28 mouse cellular contexts compared by ENCODE assay signal in the genomic region with DNA sequence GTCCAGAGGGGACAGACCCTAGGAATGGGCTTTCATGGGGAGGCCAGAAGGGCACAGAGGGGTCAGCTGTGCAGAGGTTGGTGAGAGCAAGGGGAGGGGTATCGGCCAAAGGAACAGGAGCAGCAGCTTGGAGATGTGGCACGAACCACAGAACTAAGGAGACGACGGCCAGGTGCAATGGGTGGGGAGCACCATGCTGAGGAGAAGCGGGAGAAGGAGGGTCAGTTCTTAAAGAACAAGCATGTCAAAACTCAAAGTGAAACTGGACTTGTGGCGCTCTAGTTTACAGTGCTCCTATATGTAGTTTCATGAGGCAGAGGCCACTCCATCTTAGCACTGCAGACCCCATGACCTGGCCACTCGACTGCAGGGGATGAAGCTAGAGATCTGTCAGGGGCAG. TPM values are rescaled to one million over a fixed set of nuclear protein-coding genes. Genes with fewer than 3 reads are reported as not detected.
DNase-seq lines count a peak whose midpoint lies in the region; TF ChIP-seq lines count a peak whose summit lies in the region.
"Had no signal": no experiment of that assay in that cellular context is flagged by ENCODE, and none has a peak within 500 bp of the region (broad histone marks: within the 10 kb centered on the region; RNA-seq: fewer than 3 reads in every experiment).

No protein-coding gene starts in this region.

- WGBS in spleen, adult 2 months, result 67% methylated on average over 7 of the region's 7 CpGs
- 84% methylated on average over 7 of the region's 7 CpGs for WGBS in limb, embryonic 10.5 days
- 80% methylated on average over 7 of the region's 7 CpGs for WGBS in small intestine, adult 2 months

- H3K27me3 ChIP-seq in spleen, adult 2 months (ENCODE audit: control insufficient read depth, insufficient read depth, low read length), result no peaks in the 10 kb centered on the region
- no peaks in the 10 kb centered on the region for H3K27me3 ChIP-seq in CH12.LX (replicated peaks)
- no peaks in the 10 kb centered on the region for H3K27me3 ChIP-seq in limb, embryonic 10.5 days (ENCODE audit: low read depth, poor library complexity, severe bottlenecking)
- H3K27me3 ChIP-seq in small intestine, adult 2 months (ENCODE audit: control insufficient read depth, insufficient read depth, low read length), result no peaks in the 10 kb centered on the region
- H3K27me3 ChIP-seq: embryonic facial prominence, embryonic 12.5 days; forebrain, embryonic 15.5 days; heart, embryonic 12.5 days; hindbrain, embryonic 13.5 days; midbrain, embryonic 13.5 days; neural tube, embryonic 13.5 days had no signal

- peak overlapping the region; percentile 6; the same call in 1 of the 2 replicates for H3K4me2 ChIP-seq in CH12.LX (ENCODE audit: insufficient read depth, low read depth, poor library complexity, severe bottlenecking)
- H3K4me2 ChIP-seq: embryonic facial prominence, embryonic 12.5 days; forebrain, embryonic 15.5 days; heart, embryonic 12.5 days; hindbrain, embryonic 13.5 days; midbrain, embryonic 13.5 days; neural tube, embryonic 13.5 days had no signal

- H3K9ac ChIP-seq in CH12.LX (ENCODE audit: insufficient read depth, low read depth), result no peak overlapping the region
- H3K9ac ChIP-seq: embryonic facial prominence, embryonic 12.5 days; forebrain, embryonic 15.5 days; heart, embryonic 12.5 days; hindbrain, embryonic 13.5 days; midbrain, embryonic 13.5 days; neural tube, embryonic 13.5 days had no signal

- TF ChIP-seq RAD21 in CH12.LX (IDR thresholded peaks at IDR 0.05; ENCODE audit: low read depth, low read length), result no peak

- TF ChIP-seq EP300 in CH12.LX (IDR thresholded peaks at IDR 0.05; ENCODE audit: low read length), result peak; percentile 63; the same call in 1 of the 2 replicates

- dilution Hi-C loops in CH12.LX (cut with MboI; ENCODE audit: extremely low pct_ligation_motif_present, extremely low pct_unique_long_range_greater_than_20kb, low sequenced_read_pairs), result no loop called here

- H3K9me3 ChIP-seq in CH12.LX (replicated peaks; ENCODE audit: low read length), result no peaks in the 10 kb centered on the region
- H3K9me3 ChIP-seq in limb, embryonic 10.5 days (replicated peaks), result no peaks in the 10 kb centered on the region
- H3K9me3 ChIP-seq: embryonic facial prominence, embryonic 12.5 days; forebrain, embryonic 15.5 days; heart, embryonic 12.5 days; hindbrain, embryonic 13.5 days; midbrain, embryonic 13.5 days; neural tube, embryonic 13.5 days had no signal

- no peaks in the 10 kb centered on the region for H3K79me2 ChIP-seq in CH12.LX (replicated peaks; ENCODE audit: control insufficient read depth, extremely low read depth, insufficient read depth, poor library complexity, severe bottlenecking)

- no peak for DNase-seq in spleen, adult 2 months (ENCODE audit: low read depth in 1 of 2, low spot score in 2 of 2)
- DNase-seq in spleen, postnatal 14 days (ENCODE audit: low spot score in 2 of 2), result no peak
- DNase-seq in CH12.LX (ENCODE audit: extremely low read depth), result no peak
- peak; percentile 26 for DNase-seq in limb, embryonic 10.5 days (ENCODE audit: low spot score)
- no peak for DNase-seq in right cerebral cortex, postnatal 4 days
- no peak for DNase-seq in kidney, postnatal 25 days
- DNase-seq: adrenal gland, adult 8-10 months; cerebellum, adult 11 months; cerebellum, adult 9-10 months; embryo, embryonic 11 days; gastrocnemius, adult 2 months; gastrocnemius, postnatal 36 days; heart, adult 2 months; heart, postnatal 4 days; kidney, adult 11 months; kidney, postnatal 14 days; lung, adult 18-20 months; lung, postnatal 4 days had no signal

- H3K4me1 ChIP-seq in spleen, adult 2 months (ENCODE audit: control insufficient read depth, insufficient read depth, insufficient read length), result peaks cover 47% of the 10 kb centered on the region; the same call in 1 of the 2 replicates
- peaks cover 22 to 94% of the 10 kb centered on the region in 2 experiments for H3K4me1 ChIP-seq in CH12.LX (ENCODE audit: control insufficient read depth in 1 of 2, insufficient read depth in 2 of 2)
- H3K4me1 ChIP-seq in limb, embryonic 10.5 days, result peaks cover 20% of the 10 kb centered on the region
- H3K4me1 ChIP-seq in small intestine, adult 2 months (ENCODE audit: control insufficient read depth, insufficient read depth, insufficient read length, low read length), result peaks cover 5% of the 10 kb centered on the region; the same call in 1 of the 2 replicates
- H3K4me1 ChIP-seq: embryonic facial prominence, embryonic 12.5 days; forebrain, embryonic 15.5 days; neural tube, embryonic 13.5 days had no signal

- no peak for TF ChIP-seq POLR2A in spleen, adult 2 months (IDR thresholded peaks at IDR 0.05; ENCODE audit: low read depth, low read length)
- TF ChIP-seq POLR2A in CH12.LX (IDR thresholded peaks at IDR 0.05; ENCODE audit: low read depth, low read length), result no peak
- TF ChIP-seq POLR2A in small intestine, adult 2 months (IDR thresholded peaks at IDR 0.05; ENCODE audit: low read depth, low read length), result no peak

- no peaks in the 10 kb centered on the region for H3K36me3 ChIP-seq in spleen, adult 2 months (ENCODE audit: control insufficient read depth, insufficient read depth, low read length)
- no peaks in the 10 kb centered on the region for H3K36me3 ChIP-seq in CH12.LX (replicated peaks in 1 of 2; ENCODE audit: control insufficient read depth in 1 of 2, insufficient read depth in 1 of 2, low read length in 1 of 2)
- H3K36me3 ChIP-seq in limb, embryonic 10.5 days, result no peaks in the 10 kb centered on the region
- peaks cover 2% of the 10 kb centered on the region; the same call in 1 of the 2 replicates for H3K36me3 ChIP-seq in small intestine, adult 2 months (ENCODE audit: control insufficient read depth, insufficient read depth, low read length)
- H3K36me3 ChIP-seq: embryonic facial prominence, embryonic 12.5 days; forebrain, embryonic 15.5 days; heart, embryonic 12.5 days; hindbrain, embryonic 13.5 days; midbrain, embryonic 13.5 days; neural tube, embryonic 13.5 days had no signal

- in situ Hi-C loops in CH12.LX (cut with MboI; ENCODE audit: low pct_ligation_motif_present, low pct_unique_long_range_greater_than_20kb, low sequenced_read_pairs), result loop anchor here (5.0 kb wide), 1 partner anchor 40 kb away; no protein-coding TSS in a partner anchor

- no peak for TF ChIP-seq CTCF in spleen, adult 2 months (IDR thresholded peaks at IDR 0.05; ENCODE audit: extremely low read depth, insufficient read depth, insufficient read length, insufficient replicate concordance)
- TF ChIP-seq CTCF in CH12.LX (conservative IDR thresholded peaks at IDR 0.05 in 1 of 2, IDR thresholded peaks at IDR 0.05 in 1 of 2; ENCODE audit: low read depth in 2 of 2, low read length in 2 of 2), result no peak
- TF ChIP-seq CTCF in small intestine, adult 2 months (IDR thresholded peaks at IDR 0.05; ENCODE audit: extremely low read depth, insufficient read length, insufficient replicate concordance, low read depth, low read length), result no peak

- peak overlapping the region; percentile 78 for H3K27ac ChIP-seq in spleen, adult 2 months (ENCODE audit: insufficient read depth, low read length)
- peak overlapping the region; percentile 54 for H3K27ac ChIP-seq in CH12.LX (ENCODE audit: insufficient read depth, low read depth)
- H3K27ac ChIP-seq in limb, embryonic 10.5 days, result no peak overlapping the region; the same call in 1 of the 2 replicates
- peak overlapping the region; percentile 67 for H3K27ac ChIP-seq in small intestine, adult 2 months (ENCODE audit: insufficient read depth, low read depth, low read length)
- H3K27ac ChIP-seq: embryonic facial prominence, embryonic 12.5 days; forebrain, embryonic 15.5 days; gastrocnemius, adult 2 months; heart, adult 2 months; hindbrain, embryonic 13.5 days; layer of hippocampus, adult 2 months; left cerebral cortex, adult 2 months; midbrain, embryonic 13.5 days; neural tube, embryonic 13.5 days had no signal

- H3K4me3 ChIP-seq in spleen, adult 2 months (ENCODE audit: extremely low read depth, insufficient read depth, insufficient read length), result no peak overlapping the region
- H3K4me3 ChIP-seq in CH12.LX (replicated peaks in 1 of 3; ENCODE audit: low read depth in 2 of 3, low read length in 2 of 3, poor library complexity in 1 of 3), result no peak overlapping the region
- no peak overlapping the region for H3K4me3 ChIP-seq in limb, embryonic 10.5 days
- H3K4me3 ChIP-seq in small intestine, adult 2 months (ENCODE audit: low read depth, low read length), result no peak overlapping the region
- H3K4me3 ChIP-seq: embryonic facial prominence, embryonic 12.5 days; forebrain, embryonic 15.5 days; gastrocnemius, adult 2 months; heart, adult 2 months; heart, embryonic 12.5 days; hindbrain, embryonic 13.5 days; layer of hippocampus, adult 2 months; left cerebral cortex, adult 2 months; midbrain, embryonic 13.5 days; neural tube, embryonic 13.5 days had no signal

TF ChIP-seq in CH12.LX, 34 proteins besides CTCF, POLR2A, EP300 and RAD21 (continues in another document):
- TF ChIP-seq SMC3 (IDR thresholded peaks at IDR 0.05; ENCODE audit: low read depth, low read length) (no peak), MXI1 (IDR thresholded peaks at IDR 0.05; ENCODE audit: low read depth, low read length) (0 out of 2 replicates have a peak, but pooled peaks have one; percentile 38), POLR2AphosphoS2 (IDR thresholded peaks at IDR 0.05; ENCODE audit: low read depth, low read length) (no peak), JUND (conservative IDR thresholded peaks at IDR 0.05; ENCODE audit: low read depth, low read length) (peak; percentile 29; the same call in 1 of the 2 replicates), SIN3A (IDR thresholded peaks at IDR 0.05; ENCODE audit: low read length) (0 out of 2 replicates have a peak, but pooled peaks have one; percentile 2), ETS1 (conservative IDR thresholded peaks at IDR 0.05; ENCODE audit: low read depth, low read length) (no peak), TBP (conservative IDR thresholded peaks at IDR 0.05; ENCODE audit: low read depth, low read length) (no peak), MAZ (IDR thresholded peaks at IDR 0.05; ENCODE audit: low read depth, low read length) (0 out of 2 replicates have a peak, but pooled peaks have one; percentile 10), IRF4 (IDR thresholded peaks at IDR 0.05; ENCODE audit: low read depth, low read length) (peak; percentile 75)

RNA-seq across cellular contexts. Expression of a gene that starts 6.6 kb away (rescaled TPM):
- polyA plus RNA-seq in spleen, adult 2 months (2012; rRNA removed), result 45.9 and 112 TPM in 2 replicates
- total RNA-seq in CH12.LX (2012; rRNA removed) (20.6 and 23.3 TPM in 2 replicates), CH12.LX (2014; rRNA removed) (37.5 and 39.1 TPM in 2 replicates)
- 47.4 and 61.6 TPM in 2 replicates for polyA plus RNA-seq in CH12.LX (2012; ENCODE audit: insufficient read length, low read depth)
- polyA plus RNA-seq in limb, embryonic 10.5 days (2016; fragmentation: Nextera tagmentation; extraction: Ambion mirVana), result 10.5 and 12.0 TPM in 2 replicates
- 14.8 and 28.2 TPM in 2 replicates for polyA plus RNA-seq in small intestine, adult 2 months (2012; rRNA removed)

RNA-seq across cellular contexts. Expression of a gene that starts 35.0 kb away (rescaled TPM):
- 12.0 and 12.8 TPM in 2 replicates for polyA plus RNA-seq in spleen, adult 2 months (2012; rRNA removed)
- 1.2 and 1.7 TPM in 2 replicates for total RNA-seq in CH12.LX (2012; rRNA removed)
- 1.4 and 2.8 TPM in 2 replicates for total RNA-seq in CH12.LX (2014; rRNA removed)
- polyA plus RNA-seq in CH12.LX (2012; ENCODE audit: insufficient read length, low read depth), result 1.4 and 1.6 TPM in 2 replicates
- polyA plus RNA-seq in limb, embryonic 10.5 days (2016; fragmentation: Nextera tagmentation; extraction: Ambion mirVana), result 14.2 and 15.0 TPM in 2 replicates
- 159 and 234 TPM in 2 replicates for polyA plus RNA-seq in small intestine, adult 2 months (2012; rRNA removed)
- total RNA-seq: megakaryocyte-erythroid progenitor cell, adult 5-6 weeks had no signal
